In genomic region chr2:158159376-158160235, GRCm38 (mm10) we compare ENCODE assay signal across 10 mouse cellular contexts. TPM values are rescaled to one million over a fixed set of nuclear protein-coding genes. Genes with fewer than 3 reads are reported as not detected.
A peak's percentile ranks its signal among the peaks of the same experiment; 100 is the strongest.
DNase-seq lines count a peak whose midpoint lies in the region; ATAC-seq and TF ChIP-seq lines count a peak whose summit lies in the region.
"Had no signal": no experiment of that assay in that cellular context is flagged by ENCODE, and none has a peak within 500 bp of the region (broad histone marks: within the 10 kb centered on the region; RNA-seq: fewer than 3 reads in every experiment).

No protein-coding gene starts in this region.

- H3K4me3 ChIP-seq in erythroblast, embryonic 14.5 days (replicated peaks) = peak overlapping the region; percentile 46
- H3K4me3 ChIP-seq in myocyte = no peak overlapping the region
- H3K4me3 ChIP-seq in midbrain, embryonic 13.5 days (replicated peaks) = no peak overlapping the region
- H3K4me3 ChIP-seq: embryonic facial prominence, embryonic 13.5 days; neural tube, embryonic 13.5 days had no signal

- H3K4me1 ChIP-seq in erythroblast, embryonic 14.5 days (ENCODE audit: control insufficient read depth) = peaks cover 29% of the 10 kb centered on the region
- no peaks in the 10 kb centered on the region for H3K4me1 ChIP-seq in midbrain, embryonic 13.5 days (replicated peaks)

- TF ChIP-seq POLR2A in myocyte (IDR thresholded peaks at IDR 0.05; ENCODE audit: insufficient read length, low read depth) = no peak

- no peaks in the 10 kb centered on the region for H3K36me3 ChIP-seq in erythroblast, embryonic 14.5 days (ENCODE audit: control insufficient read depth)
- H3K36me3 ChIP-seq in myocyte (ENCODE audit: control insufficient read depth, insufficient read depth) = no peaks in the 10 kb centered on the region
- H3K36me3 ChIP-seq in midbrain, embryonic 13.5 days = no peaks in the 10 kb centered on the region
- H3K36me3 ChIP-seq: embryonic facial prominence, embryonic 13.5 days; neural tube, embryonic 13.5 days had no signal

- H3K27ac ChIP-seq in midbrain, embryonic 13.5 days = no peak overlapping the region
- H3K27ac ChIP-seq: embryonic facial prominence, embryonic 13.5 days; neural tube, embryonic 13.5 days had no signal

- no peaks in the 10 kb centered on the region for H3K79me2 ChIP-seq in myocyte (ENCODE audit: control insufficient read depth, insufficient read depth)

- ATAC-seq in midbrain, embryonic 13.5 days = no peak

- WGBS in midbrain, embryonic 13.5 days = 57% methylated on average over 7 of the region's 7 CpGs

- peak overlapping the region; percentile 61 for H3K4me2 ChIP-seq in myocyte (ENCODE audit: low read depth)
- no peak overlapping the region for H3K4me2 ChIP-seq in midbrain, embryonic 13.5 days (replicated peaks)
- H3K4me2 ChIP-seq: embryonic facial prominence, embryonic 13.5 days; neural tube, embryonic 13.5 days had no signal

- no peak overlapping the region for H3ac ChIP-seq in myocyte (ENCODE audit: control insufficient read depth, insufficient read length)

- no peaks in the 10 kb centered on the region for H3K9me3 ChIP-seq in erythroblast, embryonic 14.5 days (ENCODE audit: control insufficient read depth, low read length)
- H3K9me3 ChIP-seq in midbrain, embryonic 13.5 days = no peaks in the 10 kb centered on the region
- H3K9me3 ChIP-seq: embryonic facial prominence, embryonic 13.5 days; neural tube, embryonic 13.5 days had no signal

- H3K9ac ChIP-seq in midbrain, embryonic 13.5 days (replicated peaks) = no peak overlapping the region
- H3K9ac ChIP-seq: embryonic facial prominence, embryonic 13.5 days; neural tube, embryonic 13.5 days had no signal

- H3K27me3 ChIP-seq in erythroblast, embryonic 14.5 days (ENCODE audit: control insufficient read depth) = no peaks in the 10 kb centered on the region; the same call in 1 of the 2 replicates
- no peaks in the 10 kb centered on the region for H3K27me3 ChIP-seq in myocyte (ENCODE audit: control insufficient read depth, insufficient read depth, insufficient read length)
- no peaks in the 10 kb centered on the region for H3K27me3 ChIP-seq in midbrain, embryonic 13.5 days
- H3K27me3 ChIP-seq: embryonic facial prominence, embryonic 13.5 days; neural tube, embryonic 13.5 days had no signal

- DNase-seq in adrenal gland, postnatal 10 days = peak; percentile 32
- DNase-seq in adrenal gland, adult 2 months = no peak
- peak; percentile 52 for DNase-seq in kidney, postnatal 10 days
- DNase-seq in ovary, postnatal 14 days (ENCODE audit: low spot score) = no peak
- no peak for DNase-seq in adrenal gland, postnatal 25 days

TF ChIP-seq in myocyte, 11 proteins besides CTCF, POLR2A, EP300 and RAD21:
- TF ChIP-seq TCF3 (IDR thresholded peaks at IDR 0.05; ENCODE audit: insufficient read length, low read depth) (no peak), USF1 (IDR thresholded peaks at IDR 0.05; ENCODE audit: low read depth) (no peak), E2F4 (IDR thresholded peaks at IDR 0.05; ENCODE audit: insufficient read depth) (no peak), MYOD1 (IDR thresholded peaks at IDR 0.05; ENCODE audit: control insufficient read depth in 1 of 3, insufficient read length in 2 of 3, low read depth in 2 of 3) (no peak), REST (IDR thresholded peaks at IDR 0.05; ENCODE audit: insufficient read depth, insufficient read length) (no peak), TCF12 (IDR thresholded peaks at IDR 0.05; ENCODE audit: insufficient read depth, poor library complexity, severe bottlenecking) (no peak), SRF (IDR thresholded peaks at IDR 0.05; ENCODE audit: control insufficient read depth, insufficient read length, low read depth) (no peak), MYOG (IDR thresholded peaks at IDR 0.05; ENCODE audit: control insufficient read depth in 1 of 3, insufficient read depth in 1 of 3, insufficient read length in 2 of 3, low read depth in 2 of 3) (no peak), MAX (IDR thresholded peaks at IDR 0.05; ENCODE audit: low read depth) (no peak), CEBPB (IDR thresholded peaks at IDR 0.05; ENCODE audit: insufficient read depth, poor library complexity, severe bottlenecking) (no peak)

RNA-seq across cellular contexts. Expression of gene Tgm2, which starts 13.4 kb away (rescaled TPM):
- total RNA-seq in adrenal gland, postnatal 10 days (2021) = 10 to 100 TPM; 77.2 to 80.0 TPM
- total RNA-seq in adrenal gland, adult 2 months (2021) = 100 to 1,000 TPM in 1 of 2 experiments, 10 to 100 TPM in 1; 63.6 to 105 TPM
- 66.9 and 71.9 TPM in 2 replicates for polyA plus RNA-seq in adrenal gland, adult 2 months (2012; rRNA removed)
- polyA plus RNA-seq in erythroblast, embryonic 14.5 days (2012) = 8.3 and 11.3 TPM in 2 replicates
- polyA plus RNA-seq in myocyte (2012; fragmentation: generic; extraction: Trizol) = 61.0 TPM
- polyA plus RNA-seq in midbrain, embryonic 13.5 days (2015; fragmentation: Nextera tagmentation; extraction: Ambion mirVana) = 9.1 and 12.3 TPM in 2 replicates
- 33.4 and 33.5 TPM in 2 replicates for total RNA-seq in adrenal gland, postnatal 25 days (2021)

Comparison
In these comparisons a context has a peak if more than half of its experiments do, and no peak if none do; other contexts are left out.
1. DNase-seq: peak in adrenal gland, postnatal 10 days (single experiment) and kidney, postnatal 10 days (single experiment); none in adrenal gland, adult 2 months (single experiment), ovary, postnatal 14 days (single experiment) and adrenal gland, postnatal 25 days (single experiment).